Mouse (Mus musculus) neural tube, embryonic 13.5 days (tissue): ENCODE results near the gene Leng1. TPM values are rescaled to one million over a fixed set of nuclear protein-coding genes. Genes with fewer than 3 reads are reported as not detected.
"Not testable (repeated sequence)": the region's sequence is repeated elsewhere in the genome, so short reads cannot be mapped to it uniquely, and the experiment has no call there.

Source experiments
- ATAC-seq: fragments of 200-750 bp; cut with Nextera tagmentation; 2 replicates; pipeline ENCODE4 v1.8.0; 2017; ENCODE audit warnings: low read depth, mild to moderate bottlenecking, moderate TSS enrichment, moderate library complexity
- H3K27ac ChIP-seq: fragments of 300-500 bp; sonication (generic); replicated peaks from 2 replicates; pipeline ENCODE4 v1.5.1; 2015; ENCODE audit warnings: moderate library complexity, mild to moderate bottlenecking, inconsistent platforms
- H3K27me3 ChIP-seq: fragments of 300-500 bp; sonication (generic); 2 replicates; pipeline ENCODE4 v1.6.1; 2015; ENCODE audit warnings: mild to moderate bottlenecking, inconsistent platforms
- H3K36me3 ChIP-seq: fragments of 300-500 bp; sonication (generic); 2 replicates; pipeline ENCODE4 v1.6.1; 2015; ENCODE audit warnings: mild to moderate bottlenecking, inconsistent platforms
- H3K4me1 ChIP-seq: fragments of 300-500 bp; sonication (generic); replicated peaks from 2 replicates; pipeline ENCODE4 v1.6.1; 2015; ENCODE audit warnings: inconsistent platforms
- H3K4me2 ChIP-seq: fragments of 300-500 bp; sonication (generic); 2 replicates; pipeline ENCODE4 v1.6.1; 2015; ENCODE audit warnings: inconsistent platforms, mild to moderate bottlenecking, moderate library complexity
- H3K4me3 ChIP-seq: fragments of 300-500 bp; sonication (generic); 2 replicates; pipeline ENCODE4 v1.5.1; 2015; ENCODE audit warnings: mild to moderate bottlenecking, inconsistent platforms
- H3K9ac ChIP-seq: fragments of 300-500 bp; sonication (generic); 2 replicates; pipeline ENCODE4 v1.6.1; 2015; ENCODE audit warnings: moderate library complexity, mild to moderate bottlenecking, inconsistent platforms
- H3K9me3 ChIP-seq: fragments of 300-500 bp; sonication (generic); 2 replicates; pipeline ENCODE4 v1.6.1; 2016; ENCODE audit warnings: inconsistent platforms
- WGBS: fragments of 180-500 bp; shearing (Covaris S2); methylation state at CpG from one replicate; pipeline ENCODE4 v1.1.7; 2015; 5-methylcytosine and 5-hydroxymethylcytosine counted together
- polyA plus RNA-seq: library from polyadenylated mRNA; unstranded; fragments of >200 nt; fragmentation: Nextera tagmentation; extraction: Ambion mirVana; gene quantifications from 2 replicates; pipeline ENCODE4 v1.2.1, GENCODE M21; 2015

Leng1 gene
- polyA plus RNA-seq, 1 experiment from 2014 or later: 18.0 TPM

GRCm38 (mm10) chr7:3703879-3704441 lies 38.3 kb upstream of the Leng1 start, which contains the start of gene Rps9:
Gene Rps9 (plus strand): TSS chr7:3703993.
- H3K4me2 ChIP-seq: peak within 1 kb of the TSS; percentile 99
- peak; percentile 93 for ATAC-seq
- H3K27me3 ChIP-seq: no peaks in the 10 kb centered on the region
- peak within 1 kb of the TSS; percentile 90 for H3K4me3 ChIP-seq
- H3K36me3 ChIP-seq: peaks cover 53% of the 10 kb centered on the region
- H3K27ac ChIP-seq: peak within 1 kb of the TSS; percentile 96
- H3K9me3 ChIP-seq: no peaks in the 10 kb centered on the region
- peak within 1 kb of the TSS; percentile 93 for H3K9ac ChIP-seq
- H3K4me1 ChIP-seq: peaks cover 30% of the 10 kb centered on the region
- WGBS: under 1% methylated on average over 42 of the region's 42 CpGs

DNA sequence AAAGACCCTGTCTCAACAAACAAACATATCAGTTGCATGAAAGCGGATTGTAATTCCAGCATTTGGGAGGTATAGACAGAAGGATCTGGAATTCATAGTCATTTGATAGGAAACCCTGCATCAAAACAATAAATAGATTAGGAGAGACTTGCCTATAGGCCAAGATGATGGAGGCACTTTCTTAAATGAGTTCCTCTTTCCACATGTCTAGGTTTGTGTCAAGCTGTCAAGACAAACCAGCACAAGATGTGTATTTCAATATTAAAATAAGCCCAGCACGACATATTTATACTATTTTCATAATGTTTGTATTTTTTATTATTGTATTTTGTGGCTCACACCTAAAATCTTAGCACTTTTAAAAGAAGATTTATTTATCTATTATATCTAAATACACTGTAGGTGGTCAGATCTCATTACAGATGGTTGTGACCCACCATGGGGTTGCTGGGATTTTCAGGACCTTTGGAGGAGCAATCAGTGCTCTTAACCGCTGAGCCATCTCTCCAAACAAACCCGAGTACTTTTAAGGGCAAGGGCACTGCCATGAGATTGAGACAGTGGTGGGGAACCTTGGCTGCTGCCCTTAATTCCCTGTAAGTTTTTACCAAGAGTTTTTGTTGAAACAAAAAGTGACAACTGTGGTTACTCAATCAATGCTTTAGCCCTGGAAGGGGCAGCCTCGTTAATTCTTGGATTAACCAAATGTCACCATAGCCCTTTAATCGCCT lies 37.7 kb upstream of the Leng1 start:
- H3K27ac ChIP-seq: peak overlapping the region; percentile 96
- peak overlapping the region; percentile 99 for H3K4me2 ChIP-seq
- peak overlapping the region; percentile 90 for H3K4me3 ChIP-seq
- no peaks in the 10 kb centered on the region for H3K9me3 ChIP-seq
- H3K4me1 ChIP-seq: peaks cover 30% of the 10 kb centered on the region
- H3K36me3 ChIP-seq: peaks cover 58% of the 10 kb centered on the region
- peak; percentile 54 for ATAC-seq
- H3K27me3 ChIP-seq: no peaks in the 10 kb centered on the region
- WGBS: 19% methylated on average over 6 of the region's 6 CpGs
- H3K9ac ChIP-seq: peak overlapping the region; percentile 93

DNA sequence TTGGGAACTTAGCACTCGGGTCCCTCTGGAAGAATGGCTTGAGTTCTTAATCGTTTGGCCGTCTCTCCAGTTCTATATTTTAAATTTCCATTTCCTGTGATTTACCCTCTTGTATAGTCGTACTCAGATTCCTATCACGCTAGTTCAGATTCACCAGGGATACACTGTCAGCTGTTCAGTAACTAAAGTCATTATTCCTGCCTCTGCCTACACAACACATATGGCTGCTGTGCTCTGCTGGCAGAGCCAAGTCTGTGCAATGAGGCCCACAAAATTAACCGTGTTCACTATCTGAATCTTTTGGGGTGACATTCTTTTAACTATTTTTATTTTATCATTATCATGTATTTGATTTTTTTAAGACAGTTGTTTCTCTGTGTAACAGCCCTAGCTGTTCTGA lies 32.8 kb upstream of the Leng1 start:
- Histone ChIP-seq H3K9me3 (no peaks in the 10 kb centered on the region), H3K4me1 (peaks cover 29% of the 10 kb centered on the region), H3K36me3 (peaks cover 55% of the 10 kb centered on the region), H3K27ac (no peak overlapping the region), H3K4me2 (no peak overlapping the region), H3K27me3 (no peaks in the 10 kb centered on the region), H3K4me3 (no peak overlapping the region), H3K9ac (no peak overlapping the region)
- 93% methylated on average over 6 of the region's 6 CpGs for WGBS
- no peak for ATAC-seq

DNA sequence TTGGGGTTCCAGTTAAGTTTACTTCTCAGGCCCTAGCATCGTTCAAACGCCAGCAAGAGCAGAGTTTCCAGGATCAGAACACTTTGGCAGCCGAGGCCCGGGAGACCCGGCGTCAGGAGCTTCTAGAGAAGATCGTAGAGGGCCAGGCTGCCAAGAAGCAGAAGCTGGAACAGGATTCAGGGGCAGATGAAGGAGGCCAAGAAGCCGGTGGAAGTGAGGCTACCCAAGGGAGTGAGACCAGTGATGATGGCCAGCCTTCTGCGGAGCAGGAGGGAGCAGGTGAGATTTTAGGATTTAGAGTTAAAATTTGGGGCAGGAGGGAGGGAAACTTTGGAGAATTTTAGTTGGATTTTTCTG lies 29.3 kb upstream of the Leng1 start:
- H3K9ac ChIP-seq: peak overlapping the region; percentile 92
- 8% methylated on average over 9 of the region's 9 CpGs for WGBS
- H3K27me3 ChIP-seq, H3K9me3 ChIP-seq, ATAC-seq: not testable (repeated sequence)
- peak overlapping the region; percentile 81 for H3K4me2 ChIP-seq
- H3K4me3 ChIP-seq: peak overlapping the region; percentile 80
- H3K36me3 ChIP-seq: peaks cover 43% of the 10 kb centered on the region
- H3K4me1 ChIP-seq: peaks cover 40% of the 10 kb centered on the region
- peak overlapping the region; percentile 94 for H3K27ac ChIP-seq

DNA sequence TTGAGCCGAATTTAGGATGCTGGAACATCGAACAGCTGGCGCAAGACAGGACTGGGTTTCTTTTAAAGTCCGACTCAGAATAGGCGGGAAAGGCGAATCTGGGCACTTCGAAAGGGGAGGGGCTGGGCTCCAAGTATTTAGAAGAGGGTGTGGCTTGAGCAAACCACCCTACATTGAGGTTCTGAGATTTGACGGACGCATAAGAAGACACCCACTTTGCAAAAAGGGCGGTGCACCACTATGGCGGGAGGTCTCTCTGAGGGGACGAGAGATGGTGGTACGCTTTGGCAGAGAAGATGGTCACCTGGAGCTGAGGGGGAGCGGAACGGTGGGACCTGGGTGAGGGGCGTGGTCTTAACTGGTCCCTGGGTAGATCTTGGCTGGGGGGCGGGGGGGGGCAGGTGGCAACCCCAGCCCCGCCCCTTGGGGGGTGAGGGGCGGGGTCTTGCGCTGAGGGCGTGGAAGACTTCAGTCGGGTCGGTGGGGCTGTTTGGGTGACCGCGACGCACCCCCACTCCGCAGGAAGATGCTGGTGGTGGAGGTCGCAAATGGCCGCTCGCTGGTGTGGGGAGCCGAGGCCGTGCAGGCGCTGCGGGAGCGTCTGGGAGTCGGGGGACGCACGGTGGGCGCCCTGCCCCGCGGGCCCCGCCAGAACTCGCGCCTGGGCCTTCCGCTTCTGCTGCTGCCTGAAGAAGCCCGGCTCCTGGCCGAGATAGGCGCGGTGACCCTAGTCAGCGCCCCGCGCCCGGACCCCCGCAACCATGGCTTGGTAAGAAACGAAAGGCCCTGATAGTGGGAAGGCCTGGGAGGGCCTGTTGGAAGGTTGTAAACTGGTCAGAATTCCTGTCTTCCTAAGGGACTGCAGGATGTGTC lies 28.7 kb upstream of the Leng1 start:
- Histone ChIP-seq H3K27ac (peak overlapping the region; percentile 94), H3K9ac (peak overlapping the region; percentile 92), H3K4me3 (peak overlapping the region; percentile 80), H3K4me2 (peak overlapping the region; percentile 81), H3K9me3 (no peaks in the 10 kb centered on the region), H3K27me3 (no peaks in the 10 kb centered on the region), H3K4me1 (peaks cover 40% of the 10 kb centered on the region), H3K36me3 (peaks cover 38% of the 10 kb centered on the region)
- under 1% methylated on average over 54 of the region's 55 CpGs for WGBS
- ATAC-seq: peak; percentile 32

GRCm38 (mm10) chr7:3693809-3694075 lies 28.1 kb upstream of the Leng1 start:
- H3K36me3 ChIP-seq: peaks cover 32% of the 10 kb centered on the region
- ATAC-seq: no peak
- under 1% methylated on average over 18 of the region's 18 CpGs for WGBS
- peak overlapping the region; percentile 92 for H3K9ac ChIP-seq
- peak overlapping the region; percentile 94 for H3K27ac ChIP-seq
- no peaks in the 10 kb centered on the region for H3K27me3 ChIP-seq
- no peaks in the 10 kb centered on the region for H3K9me3 ChIP-seq
- H3K4me3 ChIP-seq: peak overlapping the region; percentile 80
- H3K4me1 ChIP-seq: peaks cover 40% of the 10 kb centered on the region
- H3K4me2 ChIP-seq: peak overlapping the region; percentile 81

DNA sequence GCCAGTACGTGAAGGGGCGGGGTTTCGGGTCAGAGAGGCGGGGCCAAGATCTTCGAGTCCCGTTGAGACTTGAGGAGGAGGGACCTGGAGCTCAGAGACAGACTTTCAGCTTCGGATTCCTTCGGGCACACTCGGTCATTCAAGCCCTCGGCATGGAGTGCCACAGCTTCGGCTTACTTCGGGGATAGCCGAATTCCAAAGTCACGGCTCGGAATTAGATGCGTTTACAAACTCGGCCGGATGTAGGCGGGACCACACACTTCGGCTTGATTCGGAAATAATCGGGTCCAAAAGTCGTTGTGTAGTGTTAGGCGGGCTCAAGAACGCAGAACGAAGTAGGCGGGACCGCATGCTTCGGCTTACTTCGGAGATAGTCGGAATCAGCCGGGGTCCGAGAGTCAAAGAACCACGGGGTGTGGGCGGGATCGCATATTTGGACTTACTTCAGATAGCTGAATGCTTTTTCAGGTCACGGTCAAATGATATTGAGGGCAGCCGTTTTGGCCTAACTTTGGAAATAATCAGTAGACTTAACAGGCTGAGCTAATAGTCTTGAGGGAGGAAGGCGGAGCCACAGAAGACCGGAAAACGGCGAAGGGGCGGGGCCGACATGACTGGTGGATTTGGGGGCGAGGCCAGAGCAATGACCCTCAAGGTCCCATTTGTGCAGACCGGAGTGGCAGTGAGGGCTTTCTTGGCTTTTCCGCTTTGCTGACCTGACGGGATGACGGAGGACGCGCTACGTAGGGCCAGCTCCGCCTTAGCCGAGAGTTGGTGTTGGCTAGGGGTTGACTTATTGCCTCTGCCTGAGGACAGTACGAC lies 27.6 kb upstream of the Leng1 start, which contains the start of gene Mboat7:
TSS of gene Mboat7 (minus strand) at position 537 of the 822 bp plus-strand sequence.
- peak within 1 kb of the TSS; percentile 81 for H3K4me2 ChIP-seq
- peak; percentile 93 for ATAC-seq
- H3K9me3 ChIP-seq: no peaks in the 10 kb centered on the region
- peak within 1 kb of the TSS; percentile 80 for H3K4me3 ChIP-seq
- peak within 1 kb of the TSS; percentile 94 for H3K27ac ChIP-seq
- peaks cover 40% of the 10 kb centered on the region for H3K4me1 ChIP-seq
- H3K27me3 ChIP-seq: no peaks in the 10 kb centered on the region
- H3K9ac ChIP-seq: peak within 1 kb of the TSS; percentile 92
- under 1% methylated on average over 55 of the region's 55 CpGs for WGBS
- H3K36me3 ChIP-seq: peaks cover 31% of the 10 kb centered on the region

DNA sequence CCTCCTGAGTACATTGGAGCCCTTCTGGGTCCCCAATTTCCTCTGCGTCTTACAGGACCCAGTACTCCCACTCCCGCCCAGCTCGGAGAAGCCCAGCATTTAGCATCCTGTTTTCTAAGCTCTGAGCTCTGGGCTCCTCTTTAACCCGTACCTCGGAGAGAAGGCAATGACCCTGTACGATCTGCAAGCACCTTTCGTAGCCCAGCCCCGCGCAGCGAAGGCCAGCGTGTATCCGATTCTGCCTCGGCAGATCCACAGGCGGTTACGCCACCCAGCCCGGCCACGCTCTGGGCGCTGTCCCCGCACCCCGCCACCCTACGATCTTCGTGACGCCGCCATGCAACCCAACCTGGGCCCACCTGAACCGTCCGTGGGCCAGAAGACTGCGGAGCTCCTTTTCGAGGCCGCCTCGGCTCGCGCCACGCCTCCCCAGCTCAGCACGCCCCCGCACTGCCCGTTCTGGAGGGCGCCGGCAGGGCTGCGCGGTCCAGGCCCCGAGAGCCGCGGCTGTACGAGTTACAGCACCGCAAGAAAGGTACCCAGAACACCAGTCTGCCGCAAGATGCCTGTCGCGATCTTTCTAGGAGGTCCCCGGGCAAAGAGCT lies 26.8 kb upstream of the Leng1 start, which contains the start of gene Tsen34:
TSS of gene Tsen34 (plus strand) at position 482 of the 605 bp plus-strand sequence.
- WGBS: under 1% methylated on average over 49 of the region's 49 CpGs
- Histone ChIP-seq H3K4me1 (peaks cover 40% of the 10 kb centered on the region), H3K9me3 (no peaks in the 10 kb centered on the region), H3K4me3 (peak within 1 kb of the TSS; percentile 80), H3K27ac (peak within 1 kb of the TSS; percentile 94), H3K4me2 (peak within 1 kb of the TSS; percentile 81), H3K36me3 (peaks cover 31% of the 10 kb centered on the region), H3K9ac (peak within 1 kb of the TSS; percentile 92), H3K27me3 (no peaks in the 10 kb centered on the region)
- peak; percentile 76; the same call in 1 of the 2 replicates for ATAC-seq

- H3K9me3 ChIP-seq: no peaks in the 10 kb centered on the region
- no peak for ATAC-seq
- peaks cover 40% of the 10 kb centered on the region for H3K4me1 ChIP-seq
- H3K27ac ChIP-seq: peak overlapping the region; percentile 94; the same call in 1 of the 2 replicates
- peak overlapping the region; percentile 92 for H3K9ac ChIP-seq
- H3K27me3 ChIP-seq: no peaks in the 10 kb centered on the region
- H3K4me2 ChIP-seq: peak overlapping the region; percentile 81
- H3K36me3 ChIP-seq: peaks cover 32% of the 10 kb centered on the region
- H3K4me3 ChIP-seq: peak overlapping the region; percentile 80
- WGBS: 39% methylated on average over 3 of the region's 3 CpGs
Measured at GRCm38 (mm10) chr7:3691919-3692318, 26.3 kb upstream of the Leng1 start.

GRCm38 (mm10) chr7:3685400-3686187 lies 20.0 kb upstream of the Leng1 start:
- H3K27ac ChIP-seq: no peak overlapping the region

More at GRCm38 (mm10) chr7:3685400-3686187, 20.0 kb upstream of the Leng1 start:
- H3K9ac ChIP-seq: peak overlapping the region; percentile 34; the same call in 1 of the 2 replicates
- no peak overlapping the region for H3K4me3 ChIP-seq
- no peaks in the 10 kb centered on the region for H3K27me3 ChIP-seq
- no peak for ATAC-seq
- H3K4me2 ChIP-seq: no peak overlapping the region
- no peaks in the 10 kb centered on the region for H3K9me3 ChIP-seq
- peaks cover 24% of the 10 kb centered on the region for H3K4me1 ChIP-seq
- WGBS: 77% methylated on average over 31 of the region's 31 CpGs
- peaks cover 47% of the 10 kb centered on the region for H3K36me3 ChIP-seq
